Mouse (Mus musculus): ENCODE measurements at regions not wholly inside any gene's neighbourhood (a gene's known extent, or its start where the extent isn't known, plus 50 kb on each side); places are given as distances from the start of the nearest gene placed in this dataset.

GRCm38 (mm10) chr17:78108793-78109192 lies 91.3 kb upstream of the Crim1 start:
- no peak overlapping the region for H3K4me3 ChIP-seq (replicated peaks; ENCODE audit: low read depth, low read length)
- no peak overlapping the region for H3K9ac ChIP-seq (ENCODE audit: low read depth, low read length)
- H3K4me2 ChIP-seq (ENCODE audit: low read length) = no peak overlapping the region
- no peaks in the 10 kb centered on the region for H3K9me3 ChIP-seq (replicated peaks; ENCODE audit: low read length)
- no peaks in the 10 kb centered on the region for H3K36me3 ChIP-seq (ENCODE audit: insufficient read depth, low read length)
- DNase-seq (ENCODE audit: low spot score) = no peak
- H3K27me3 ChIP-seq (ENCODE audit: insufficient read depth, low read length) = no peaks in the 10 kb centered on the region
- no peaks in the 10 kb centered on the region for H3K4me1 ChIP-seq (replicated peaks; ENCODE audit: insufficient read depth, low read length)
- 88% methylated on average over 6 of the region's 6 CpGs for WGBS
- TF ChIP-seq CTCF (IDR thresholded peaks at IDR 0.05; ENCODE audit: low read depth) = no peak
- no peak for ATAC-seq (replicated peaks; ENCODE audit: low FRiP score, low read depth)
- no peak overlapping the region for H3K27ac ChIP-seq

GRCm38 (mm10) chr17:78109364-78110222 lies 90.5 kb upstream of the Crim1 start:
- H3K4me3 ChIP-seq (replicated peaks; ENCODE audit: low read depth, low read length) = no peak overlapping the region
- H3K27me3 ChIP-seq (ENCODE audit: insufficient read depth, low read length) = no peaks in the 10 kb centered on the region
- WGBS = 62% methylated on average over 7 of the region's 7 CpGs
- no peaks in the 10 kb centered on the region for H3K36me3 ChIP-seq (ENCODE audit: insufficient read depth, low read length)
- no peak for TF ChIP-seq CTCF (IDR thresholded peaks at IDR 0.05; ENCODE audit: low read depth)
- no peaks in the 10 kb centered on the region for H3K4me1 ChIP-seq (replicated peaks; ENCODE audit: insufficient read depth, low read length)
- no peak overlapping the region for H3K9ac ChIP-seq (ENCODE audit: low read depth, low read length)
- DNase-seq (ENCODE audit: low spot score) = no peak
- ATAC-seq (replicated peaks; ENCODE audit: low FRiP score, low read depth) = no peak
- H3K9me3 ChIP-seq (replicated peaks; ENCODE audit: low read length) = no peaks in the 10 kb centered on the region
- no peak overlapping the region for H3K27ac ChIP-seq
- H3K4me2 ChIP-seq (ENCODE audit: low read length) = no peak overlapping the region

- H3K4me1 ChIP-seq (replicated peaks; ENCODE audit: insufficient read depth, low read length) = no peaks in the 10 kb centered on the region
- no peak overlapping the region for H3K27ac ChIP-seq
- ATAC-seq (replicated peaks; ENCODE audit: low FRiP score, low read depth) (no peak), DNase-seq (ENCODE audit: low spot score) (no peak)
- 82% methylated on average over 1 of the region's 1 CpGs for WGBS
- H3K27me3 ChIP-seq (ENCODE audit: insufficient read depth, low read length) = no peaks in the 10 kb centered on the region
- H3K4me2 ChIP-seq (ENCODE audit: low read length) = no peak overlapping the region
- H3K36me3 ChIP-seq (ENCODE audit: insufficient read depth, low read length) = no peaks in the 10 kb centered on the region
- TF ChIP-seq CTCF (IDR thresholded peaks at IDR 0.05; ENCODE audit: low read depth) = no peak
- no peaks in the 10 kb centered on the region for H3K9me3 ChIP-seq (replicated peaks; ENCODE audit: low read length)
- no peak overlapping the region for H3K9ac ChIP-seq (ENCODE audit: low read depth, low read length)
- no peak overlapping the region for H3K4me3 ChIP-seq (replicated peaks; ENCODE audit: low read depth, low read length)
Observed at GRCm38 (mm10) chr17:78132116-78132515, 67.9 kb upstream of the Crim1 start.

GRCm38 (mm10) chr17:78137986-78138385 lies 62.1 kb upstream of the Crim1 start:
- Histone ChIP-seq H3K4me2 (ENCODE audit: low read length) (no peak overlapping the region), H3K9me3 (replicated peaks; ENCODE audit: low read length) (no peaks in the 10 kb centered on the region), H3K9ac (ENCODE audit: low read depth, low read length) (no peak overlapping the region), H3K4me1 (replicated peaks; ENCODE audit: insufficient read depth, low read length) (no peaks in the 10 kb centered on the region), H3K4me3 (replicated peaks; ENCODE audit: low read depth, low read length) (no peak overlapping the region), H3K27ac (no peak overlapping the region), H3K27me3 (ENCODE audit: insufficient read depth, low read length) (no peaks in the 10 kb centered on the region), H3K36me3 (ENCODE audit: insufficient read depth, low read length) (no peaks in the 10 kb centered on the region)
- WGBS = 71% methylated on average over 1 of the region's 1 CpGs
- TF ChIP-seq CTCF (IDR thresholded peaks at IDR 0.05; ENCODE audit: low read depth) = no peak
- DNase-seq (ENCODE audit: low spot score) (no peak), ATAC-seq (replicated peaks; ENCODE audit: low FRiP score, low read depth) (no peak)

- H3K4me3 ChIP-seq (replicated peaks; ENCODE audit: low read depth, low read length) = no peak overlapping the region
- no peaks in the 10 kb centered on the region for H3K27me3 ChIP-seq (ENCODE audit: insufficient read depth, low read length)
- ATAC-seq (replicated peaks; ENCODE audit: low FRiP score, low read depth) = no peak
- H3K27ac ChIP-seq = no peak overlapping the region
- H3K4me1 ChIP-seq (replicated peaks; ENCODE audit: insufficient read depth, low read length) = no peaks in the 10 kb centered on the region
- DNase-seq (ENCODE audit: low spot score) = no peak
- no peaks in the 10 kb centered on the region for H3K9me3 ChIP-seq (replicated peaks; ENCODE audit: low read length)
- no peak for TF ChIP-seq CTCF (IDR thresholded peaks at IDR 0.05; ENCODE audit: low read depth)
- no peak overlapping the region for H3K9ac ChIP-seq (ENCODE audit: low read depth, low read length)
- no peak overlapping the region for H3K4me2 ChIP-seq (ENCODE audit: low read length)
- 76% methylated on average over 7 of the region's 7 CpGs for WGBS
- H3K36me3 ChIP-seq (ENCODE audit: insufficient read depth, low read length) = no peaks in the 10 kb centered on the region
Observed at GRCm38 (mm10) chr17:78140660-78141059, 59.4 kb upstream of the Crim1 start.

- no peaks in the 10 kb centered on the region for H3K27me3 ChIP-seq (ENCODE audit: insufficient read depth, low read length)
- H3K9me3 ChIP-seq (replicated peaks; ENCODE audit: low read length) = no peaks in the 10 kb centered on the region
- DNase-seq (ENCODE audit: low spot score) (no peak), ATAC-seq (replicated peaks; ENCODE audit: low FRiP score, low read depth) (no peak)
- H3K4me3 ChIP-seq (replicated peaks; ENCODE audit: low read depth, low read length) = no peak overlapping the region
- H3K27ac ChIP-seq = no peak overlapping the region
- no peak for TF ChIP-seq CTCF (IDR thresholded peaks at IDR 0.05; ENCODE audit: low read depth)
- no peak overlapping the region for H3K4me2 ChIP-seq (ENCODE audit: low read length)
- H3K4me1 ChIP-seq (replicated peaks; ENCODE audit: insufficient read depth, low read length) = no peaks in the 10 kb centered on the region
- 84% methylated on average over 3 of the region's 3 CpGs for WGBS
- no peaks in the 10 kb centered on the region for H3K36me3 ChIP-seq (ENCODE audit: insufficient read depth, low read length)
- H3K9ac ChIP-seq (ENCODE audit: low read depth, low read length) = no peak overlapping the region
Observed at GRCm38 (mm10) chr17:78141136-78141535, 58.9 kb upstream of the Crim1 start.
